Mouse (Mus musculus): ENCODE measurements around the gene Mical3.

GRCm38 (mm10) chr6:120991857-120992256 is 138.9 kb downstream of the Mical3 start:
- TF ChIP-seq POLR2A (IDR thresholded peaks at IDR 0.05; ENCODE audit: low read depth, low read length) = no peak
- no peak for TF ChIP-seq CTCF (IDR thresholded peaks at IDR 0.05; ENCODE audit: borderline replicate concordance, insufficient read depth, low read length)
